Mouse (Mus musculus): Measurements from ENCODE around the gene Ing5.

GRCm38 (mm10) chr1:93811495-93812039 lies 7.8 kb downstream of the Ing5 start:
- TF ChIP-seq CTCF (IDR thresholded peaks at IDR 0.05; ENCODE audit: extremely low read depth, insufficient read depth, insufficient read length, insufficient replicate concordance) (no peak), POLR2A (IDR thresholded peaks at IDR 0.05; ENCODE audit: low read depth, low read length) (no peak)

Data from spleen, adult 2 months (tissue).